Mouse (Mus musculus) layer of hippocampus, postnatal 25 days (tissue): ENCODE results near the gene Hpd. TPM values are rescaled to one million over a fixed set of nuclear protein-coding genes. Genes with fewer than 3 reads are reported as not detected.
A peak's percentile ranks its signal among the peaks of the same experiment; 100 is the strongest.

Experiments
- DNase-seq, 2 experiments: peaks; one replicate each; pipeline ENCODE4 v3.0.0; 2022; ENCODE audit warnings: mixed read lengths in 2 of 2, low spot score in 1 of 2; ENCODE audit errors: extremely low spot score in 1 of 2
- total RNA-seq, 2 experiments: library from RNA; stranded (reverse); gene quantifications; 2 replicates each; pipeline ENCODE4 v1.2.3; 2021

The Hpd gene
- total RNA-seq, 2 experiments from 2014 or later = not detected

DNA sequence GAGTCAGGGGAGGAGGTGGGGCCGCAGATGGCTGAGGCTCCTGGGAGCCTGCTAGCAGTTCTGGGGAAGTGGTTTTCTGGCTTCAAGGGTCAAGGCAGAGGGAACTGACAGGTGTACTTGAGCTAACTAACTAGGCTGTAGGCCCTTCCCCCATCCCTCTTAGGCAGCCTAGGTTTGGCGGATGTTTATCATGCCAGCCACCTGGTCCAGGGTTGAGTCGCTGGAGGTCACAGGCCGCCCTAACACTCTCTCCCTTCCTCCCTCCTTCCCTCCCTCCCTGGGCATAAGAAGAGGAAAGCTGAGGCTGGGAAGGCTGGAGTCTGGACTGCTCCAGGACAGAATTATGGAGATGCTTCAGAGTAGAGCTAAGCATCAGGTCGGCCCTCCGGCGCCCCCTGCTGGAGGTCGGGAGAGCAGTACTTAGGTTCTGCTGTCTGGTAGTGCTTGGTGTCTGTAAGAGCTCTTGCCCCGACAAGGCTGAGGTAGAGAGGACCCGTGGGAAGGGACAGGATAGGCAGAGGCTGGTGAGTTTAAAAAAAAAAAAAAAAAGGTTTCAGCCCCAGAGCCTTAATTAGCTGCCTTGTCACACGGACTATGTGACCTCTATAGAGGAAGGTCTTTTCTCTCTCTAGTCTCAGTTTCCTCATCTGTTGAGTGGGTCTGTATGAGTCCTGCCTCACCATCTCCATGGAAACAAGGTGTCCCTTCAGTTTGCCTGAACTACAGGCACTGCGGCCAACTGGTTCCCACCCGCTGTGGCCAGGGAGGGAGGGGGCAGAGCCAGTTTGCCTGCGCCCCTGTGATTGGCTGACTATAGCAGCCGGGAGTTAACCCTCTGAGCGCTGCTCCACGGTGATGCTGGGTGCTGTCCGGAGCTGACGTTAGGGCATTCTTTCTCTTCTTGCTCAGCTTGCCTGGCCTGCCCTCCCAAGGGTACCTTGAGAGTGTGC is 32.8 kb downstream of the Hpd start:
- peak; percentile 89 to 96 for DNase-seq

GRCm38 (mm10) chr5:123148073-123148722 is 34.3 kb downstream of the Hpd start:
- no peak for DNase-seq

GRCm38 (mm10) chr5:123147569-123147968 is 35.0 kb downstream of the Hpd start:
- DNase-seq = no peak

DNA sequence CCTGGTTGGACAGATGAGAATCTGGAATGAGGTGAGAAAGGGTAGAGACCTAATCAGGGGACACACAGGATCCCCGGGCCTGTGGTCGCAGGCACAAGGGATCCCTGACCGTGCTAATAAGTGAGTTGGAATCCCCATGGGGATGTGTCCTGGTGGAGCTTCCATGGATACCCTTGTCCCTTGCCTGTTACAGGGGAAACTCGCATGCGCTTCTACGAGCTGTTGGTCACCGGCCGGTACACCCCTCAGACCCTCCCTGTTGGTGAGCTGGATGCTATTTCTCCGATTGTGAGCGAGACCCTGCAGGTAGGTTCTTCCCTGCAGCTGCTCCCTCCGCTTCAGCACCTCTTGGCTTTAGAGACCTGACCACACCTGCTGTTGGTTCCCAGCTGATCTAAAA is 36.2 kb downstream of the Hpd start:
- no peak for DNase-seq

- DNase-seq = no peak
Measured at GRCm38 (mm10) chr5:123144746-123145590, 37.6 kb downstream of the Hpd start.

DNA sequence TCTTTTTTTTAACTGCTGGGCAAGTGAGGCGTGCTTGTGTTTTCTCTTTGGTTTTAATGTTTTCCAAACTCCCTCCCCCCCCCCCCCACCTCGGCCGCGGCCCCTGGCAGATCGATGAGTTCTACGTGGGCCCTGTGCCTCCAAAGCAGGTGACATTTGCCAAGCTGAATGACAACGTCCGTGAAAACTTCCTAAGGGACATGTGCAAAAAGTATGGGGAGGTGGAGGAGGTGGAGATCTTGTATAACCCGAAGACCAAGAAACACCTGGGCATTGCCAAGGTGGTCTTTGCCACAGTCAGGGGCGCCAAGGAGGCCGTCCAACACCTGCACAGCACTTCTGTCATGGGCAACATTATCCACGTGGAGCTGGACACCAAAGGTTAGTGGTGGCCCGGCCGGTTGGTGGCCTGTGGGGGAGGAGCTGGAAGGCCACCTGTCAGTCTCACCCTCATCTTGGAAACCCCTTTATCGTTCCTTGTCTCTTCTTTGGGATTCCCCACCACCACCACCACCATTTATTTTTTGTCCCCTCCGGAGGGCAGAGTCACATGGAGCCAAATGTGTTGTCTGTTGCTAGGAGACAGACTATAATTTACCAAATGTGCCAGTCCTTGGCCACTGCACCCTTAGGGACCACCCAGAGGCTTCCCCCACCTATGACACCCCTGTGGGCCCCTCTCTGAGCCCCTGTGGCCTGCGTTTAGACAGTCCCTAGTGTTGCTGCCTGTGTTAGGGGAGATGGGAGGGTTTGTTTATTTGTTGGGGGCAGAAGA is 38.4 kb downstream of the Hpd start:
- DNase-seq = no peak

- no peak for DNase-seq
Measured at GRCm38 (mm10) chr5:123143251-123143970, 39.1 kb downstream of the Hpd start.

- DNase-seq = peak in 1 of 2 experiments; percentile 55
Measured at GRCm38 (mm10) chr5:123142161-123143157, 40.1 kb downstream of the Hpd start, which contains the start of gene Setd1b. Setd1b (plus strand) TSS chr5:123142193.

DNA sequence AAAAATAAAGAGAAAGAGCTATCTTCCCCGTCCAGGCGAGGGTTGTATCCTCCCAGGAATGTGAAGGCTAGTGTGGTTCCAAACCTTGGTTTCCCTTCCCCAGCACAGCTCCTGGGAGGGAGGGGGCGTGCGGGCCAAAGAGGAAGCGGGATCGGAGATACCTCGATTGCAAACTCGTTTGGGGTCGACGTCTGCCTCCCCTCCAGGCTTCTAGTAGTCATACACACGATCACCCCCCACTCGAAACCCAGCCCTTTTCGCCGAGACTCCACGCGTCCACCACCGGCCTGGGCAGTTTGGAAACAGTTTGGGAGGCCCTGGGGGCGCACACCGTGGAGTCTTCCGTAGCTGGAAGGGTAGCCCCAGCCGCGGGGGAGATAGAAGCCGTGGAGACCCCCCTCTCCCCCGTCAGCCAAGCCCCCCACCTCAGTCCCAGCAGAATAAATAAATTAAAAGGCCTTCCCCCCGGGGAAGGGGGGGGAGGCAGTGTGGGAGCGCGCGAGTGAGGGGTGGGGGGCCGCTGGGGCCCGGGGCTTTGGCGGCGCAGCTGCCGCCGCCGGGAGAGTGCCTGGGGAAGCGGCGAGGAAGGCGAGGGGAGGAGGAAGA is 40.9 kb downstream of the Hpd start:
- peak in 1 of 2 experiments; percentile 40 for DNase-seq

DNA sequence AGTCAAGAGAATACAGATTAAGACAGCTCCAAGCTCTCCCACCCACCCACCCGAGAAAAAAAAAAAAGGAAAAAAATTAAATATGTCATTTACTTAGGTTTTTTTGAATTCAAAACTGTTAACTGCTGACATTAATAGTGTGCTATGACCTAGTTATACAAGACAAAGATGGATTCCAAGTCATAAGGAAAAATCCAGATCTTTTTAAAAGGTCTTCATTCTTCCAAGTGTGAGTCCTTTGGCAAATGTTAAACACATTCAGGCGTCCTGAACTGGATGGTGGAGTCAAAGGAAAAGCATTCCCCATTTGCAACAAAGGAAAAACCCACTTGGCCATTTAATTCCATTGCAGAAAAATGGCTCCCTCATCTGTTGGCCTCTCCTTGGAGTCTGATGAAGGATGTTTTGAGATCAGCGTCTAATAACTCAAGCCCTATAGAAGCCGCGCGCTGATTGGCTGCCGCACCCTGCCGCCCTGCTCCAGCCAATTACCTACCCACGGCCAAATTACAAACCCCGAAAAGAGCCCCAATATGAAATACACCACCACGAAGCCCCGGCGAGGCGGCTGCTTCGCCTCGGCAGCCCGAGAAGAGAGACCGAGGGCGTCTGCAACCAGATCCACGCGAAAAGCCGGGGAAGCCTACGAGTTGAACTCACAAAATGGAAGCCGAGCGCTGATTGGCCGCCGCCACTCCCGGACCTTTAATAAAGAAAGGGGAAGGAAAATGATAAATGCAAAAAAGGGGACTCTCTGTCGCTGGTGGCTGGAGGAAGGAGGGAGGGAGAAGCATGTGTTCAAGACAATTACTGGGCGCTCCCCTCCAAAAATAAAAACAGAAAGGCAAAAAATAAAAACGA is 41.6 kb downstream of the Hpd start:
- peak; percentile 88 to 95 for DNase-seq

GRCm38 (mm10) chr5:123139722-123140627 is 42.6 kb downstream of the Hpd start:
- DNase-seq = no peak

DNA sequence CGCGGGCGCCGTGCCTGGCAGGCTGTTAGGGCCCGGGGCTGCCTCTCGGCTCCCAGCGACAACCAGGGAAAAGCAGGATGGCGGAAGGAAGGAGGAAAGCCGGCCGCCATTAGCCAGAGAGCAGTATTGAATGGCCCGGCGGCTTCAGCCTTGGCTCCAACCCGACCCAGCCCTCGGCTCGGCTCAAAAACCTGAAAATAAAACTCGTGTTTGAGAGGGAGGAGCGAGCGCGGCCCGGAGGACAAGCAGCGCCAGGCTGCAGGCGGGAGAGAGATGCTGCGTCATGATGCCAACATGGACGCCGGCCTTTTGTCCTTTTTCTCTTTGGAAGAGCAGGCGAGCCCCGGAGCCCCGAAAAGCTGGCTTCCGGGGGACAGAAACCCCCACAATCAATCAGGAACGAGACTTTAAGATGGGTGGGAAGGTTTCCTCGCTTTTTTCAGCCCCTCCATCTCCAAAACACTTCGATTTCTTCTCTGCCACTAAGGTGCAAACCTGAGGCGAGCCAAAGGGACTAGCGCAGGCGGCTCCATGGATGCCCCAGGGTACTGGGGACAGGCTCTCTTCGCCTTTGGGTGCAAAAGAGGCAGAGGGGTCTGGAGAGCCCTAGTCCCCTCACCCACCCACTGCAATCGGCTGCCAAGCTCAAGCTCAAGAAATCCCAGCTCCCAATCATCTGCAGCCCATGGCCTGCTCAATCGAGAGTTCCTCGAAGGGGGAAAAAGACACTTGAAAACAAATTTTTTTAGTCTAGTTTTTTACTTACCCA is 43.4 kb downstream of the Hpd start:
- DNase-seq = peak; percentile 74 to 80

- DNase-seq = peak in 1 of 2 experiments; percentile 44
Measured at GRCm38 (mm10) chr5:123138230-123138911, 44.2 kb downstream of the Hpd start.

DNA sequence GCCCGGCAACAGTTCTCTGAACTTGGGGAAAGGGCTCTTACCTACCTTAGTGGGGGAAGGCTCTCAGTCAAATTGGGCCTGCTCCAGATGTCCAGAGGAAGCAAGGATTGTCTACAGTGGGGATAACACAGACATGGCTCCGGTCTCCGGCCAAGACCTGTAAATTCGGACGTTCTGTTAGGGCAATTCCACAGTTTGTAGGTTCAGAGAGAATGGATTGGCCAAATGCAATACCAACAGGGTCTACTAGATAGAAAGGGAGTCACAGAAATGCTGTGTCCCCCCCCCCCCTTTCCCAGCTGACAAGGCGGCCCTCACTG is 44.7 kb downstream of the Hpd start:
- DNase-seq = no peak
